Mouse (Mus musculus) olfactory bulb, adult 2 months (tissue): Measurements from ENCODE around the gene Ms4a10. TPM values are rescaled to one million over a fixed set of nuclear protein-coding genes. Genes with fewer than 3 reads are reported as not detected.

Experiments used
- H3K27ac ChIP-seq: fragments of 200-500 bp; 2 replicates; pipeline ENCODE4 v1.5.1; 2012; ENCODE audit warnings: low read depth, low read length; ENCODE audit not compliant: insufficient read depth
- H3K4me1 ChIP-seq: fragments of 200-500 bp; 2 replicates; pipeline ENCODE4 v1.6.1; 2012; ENCODE audit warnings: low read length; ENCODE audit not compliant: control insufficient read depth, insufficient read depth
- H3K4me3 ChIP-seq: fragments of 200-500 bp; 2 replicates; pipeline ENCODE4 v1.5.1; 2012; ENCODE audit warnings: mild to moderate bottlenecking, low read depth, low read length, moderate library complexity; ENCODE audit not compliant: insufficient read depth
- CTCF ChIP-seq: fragments of 200-500 bp; IDR thresholded peaks from 2 replicates; pipeline ENCODE4 v1.5.1; 2012; ENCODE audit warnings: low read depth, mild to moderate bottlenecking, low read length, moderate library complexity; ENCODE audit not compliant: insufficient read depth
- POLR2A ChIP-seq: fragments of 200-500 bp; IDR thresholded peaks from 2 replicates; pipeline ENCODE4 v1.6.1; 2012; ENCODE audit warnings: mild to moderate bottlenecking, low read depth, low read length, moderate library complexity; ENCODE audit not compliant: insufficient read depth
- WGBS: fragments of 180-500 bp; shearing (Covaris S2); methylation state at CpG from one replicate; pipeline ENCODE4 v1.1.7; 2018; 5-methylcytosine and 5-hydroxymethylcytosine counted together
- polyA plus RNA-seq: library from polyadenylated mRNA; stranded (reverse); fragments of >200 nt; gene quantifications from 2 replicates; pipeline ENCODE4 v1.2.4, GENCODE M21; 2012; ENCODE audit warnings: low replicate concordance; ENCODE audit not compliant: missing spikeins, insufficient read depth, insufficient read length

The Ms4a10 gene
- polyA plus RNA-seq, 1 experiment, result not detected

- no peak for TF ChIP-seq POLR2A
- no peak for TF ChIP-seq CTCF
- Histone ChIP-seq H3K4me1 (no peaks in the 10 kb centered on the region), H3K4me3 (no peak overlapping the region), H3K27ac (no peak overlapping the region)
- 92% methylated on average over 2 of the region's 2 CpGs for WGBS
These were observed 43.8 kb downstream of the Ms4a10 start for GRCm38 (mm10) chr19:10930641-10931040.

DNA sequence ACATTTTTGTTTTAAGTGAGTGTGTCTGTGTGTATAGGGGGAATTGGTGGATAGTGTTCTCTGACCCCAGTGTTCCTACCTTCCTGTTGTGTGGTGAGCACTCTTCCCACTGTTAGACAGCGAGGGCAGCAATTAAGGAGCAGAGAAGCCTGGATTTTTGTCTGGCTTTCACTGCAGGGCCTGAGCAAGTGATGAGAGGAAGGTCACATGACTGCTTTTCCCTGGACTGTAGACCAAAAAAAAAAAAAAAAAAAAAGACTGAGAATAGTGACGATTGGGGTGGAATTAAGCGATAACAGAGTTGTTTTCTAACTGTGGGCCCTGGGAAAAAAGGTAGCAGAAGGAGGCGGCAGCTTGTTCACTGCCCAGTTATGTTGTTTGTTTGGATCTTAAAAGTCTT, 47.8 kb downstream of the Ms4a10 start:
- no peaks in the 10 kb centered on the region for H3K4me1 ChIP-seq
- no peak overlapping the region for H3K4me3 ChIP-seq
- H3K27ac ChIP-seq, result no peak overlapping the region
- 35% methylated on average over 4 of the region's 4 CpGs for WGBS
- TF ChIP-seq POLR2A, result no peak
- TF ChIP-seq CTCF, result no peak

DNA sequence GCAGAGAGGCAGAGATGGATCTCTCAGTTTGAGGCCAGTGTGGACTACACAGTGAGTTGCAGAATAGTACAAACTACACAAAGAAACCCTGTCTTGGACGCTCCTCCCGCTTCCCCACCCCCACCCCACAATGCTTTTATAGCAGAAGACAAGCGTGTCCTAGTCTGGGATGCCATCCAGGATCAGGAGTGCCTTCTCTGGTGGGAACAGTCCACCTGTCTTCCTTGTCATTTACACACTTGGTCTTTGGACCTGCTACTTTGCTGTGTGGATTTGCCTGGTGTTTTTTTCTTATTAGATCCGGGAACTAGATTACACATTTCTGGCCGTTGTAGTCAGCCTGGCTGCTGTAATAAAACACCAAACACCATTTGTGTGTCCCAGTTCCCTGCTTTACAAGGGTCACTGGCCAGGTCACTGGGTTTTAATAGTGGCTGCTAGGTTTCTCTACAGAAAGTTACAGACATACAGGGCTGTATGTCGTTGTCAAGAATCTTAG, 48.3 kb downstream of the Ms4a10 start:
- Histone ChIP-seq H3K4me3 (no peak overlapping the region), H3K27ac (no peak overlapping the region), H3K4me1 (no peaks in the 10 kb centered on the region)
- TF ChIP-seq CTCF, result no peak
- no peak for TF ChIP-seq POLR2A
- 30% methylated on average over 6 of the region's 6 CpGs for WGBS

DNA sequence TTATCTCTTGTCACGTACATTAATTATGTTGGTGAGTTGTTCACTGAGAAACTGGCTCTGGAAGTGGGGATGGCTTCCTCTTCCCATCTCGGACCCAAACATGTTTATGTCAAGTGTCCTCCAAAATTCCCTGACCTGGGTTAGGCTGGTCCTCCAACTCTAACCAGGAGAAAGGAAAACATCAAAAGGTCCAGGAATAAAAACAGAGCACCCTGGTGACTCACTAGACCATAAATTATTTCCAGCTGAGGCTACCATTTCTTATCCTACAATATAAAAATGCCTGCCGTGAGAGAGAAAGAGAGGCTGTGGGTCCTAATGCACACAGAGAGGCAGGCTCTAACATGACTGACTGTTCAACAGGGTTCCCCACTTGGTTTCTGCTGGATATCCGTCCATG, 50.2 kb downstream of the Ms4a10 start:
- Histone ChIP-seq H3K4me1 (no peaks in the 10 kb centered on the region), H3K27ac (no peak overlapping the region), H3K4me3 (no peak overlapping the region)
- TF ChIP-seq POLR2A (no peak), CTCF (no peak)
- 66% methylated on average over 4 of the region's 4 CpGs for WGBS

GRCm38 (mm10) chr19:10921058-10921457, 53.4 kb downstream of the Ms4a10 start:
- TF ChIP-seq CTCF (no peak), POLR2A (no peak)
- 67% methylated on average over 3 of the region's 3 CpGs for WGBS
- no peak overlapping the region for H3K27ac ChIP-seq
- H3K4me3 ChIP-seq, result no peak overlapping the region
- H3K4me1 ChIP-seq, result no peaks in the 10 kb centered on the region

- Histone ChIP-seq H3K27ac (no peak within 1 kb of the TSS), H3K4me1 (no peaks in the 10 kb centered on the region), H3K4me3 (no peak within 1 kb of the TSS)
- 76% methylated on average over 2 of the region's 2 CpGs for WGBS
- TF ChIP-seq POLR2A (no peak), CTCF (no peak)
These were observed 53.9 kb downstream of the Ms4a10 start, which contains the start of gene Zp1 for GRCm38 (mm10) chr19:10920532-10920931. TSS of gene Zp1 (minus strand) at chr19:10920632.

DNA sequence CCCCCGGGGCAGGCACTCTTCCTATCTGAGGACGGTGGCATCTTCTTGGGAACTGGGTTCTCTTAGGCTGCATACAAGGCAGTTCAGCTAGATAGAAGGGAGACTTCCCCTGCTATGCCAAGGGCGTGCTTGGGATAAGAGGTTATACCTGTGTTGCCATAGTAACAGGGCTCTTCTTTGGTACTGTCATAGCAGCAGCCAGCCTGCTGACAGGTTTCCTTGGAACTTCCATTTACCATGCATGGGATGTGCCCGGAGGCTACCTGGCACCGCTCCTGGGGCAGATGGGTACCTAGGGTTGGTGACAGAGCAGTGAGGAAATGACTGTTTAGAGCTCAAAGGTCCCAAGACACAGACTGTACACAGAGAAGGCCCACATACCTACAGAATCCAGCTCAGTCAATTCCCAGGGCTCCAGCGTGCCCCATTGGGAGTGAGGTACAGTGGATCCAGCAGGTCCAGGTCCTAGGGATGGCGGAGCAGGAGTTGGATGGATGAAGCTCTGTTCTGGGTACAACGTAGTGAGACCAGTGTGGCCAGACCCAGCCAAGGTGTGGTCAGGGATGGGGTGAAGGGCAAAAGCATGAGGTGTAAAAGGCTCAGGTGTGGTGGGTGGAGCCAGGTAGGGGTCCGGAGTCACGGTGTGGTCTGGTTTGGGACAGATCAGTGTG, 56.0 kb downstream of the Ms4a10 start:
- Histone ChIP-seq H3K4me1 (no peaks in the 10 kb centered on the region), H3K4me3 (no peak overlapping the region), H3K27ac (no peak overlapping the region)
- 86% methylated on average over 10 of the region's 10 CpGs for WGBS
- TF ChIP-seq CTCF (no peak), POLR2A (no peak)

DNA sequence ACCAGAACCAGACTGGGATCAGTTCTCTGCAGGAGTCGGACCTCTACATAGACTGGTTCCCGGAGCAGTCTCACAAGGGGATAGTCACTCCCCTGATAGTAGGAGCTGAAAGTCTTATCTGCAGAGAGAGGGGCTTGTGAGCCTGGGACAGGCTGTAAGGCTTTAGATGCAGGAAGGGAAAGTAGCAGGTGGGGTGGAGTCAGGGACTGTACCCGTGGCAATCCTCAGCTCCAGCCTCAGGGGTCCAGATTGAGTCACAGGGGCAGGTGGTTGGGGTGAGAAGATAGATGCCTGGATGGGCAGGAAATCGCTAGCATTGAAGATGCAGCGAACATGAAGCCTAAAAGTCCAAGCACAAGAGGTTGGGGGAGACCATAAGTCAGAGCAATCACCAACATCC, 58.0 kb downstream of the Ms4a10 start:
- TF ChIP-seq POLR2A (no peak), CTCF (no peak)
- H3K27ac ChIP-seq, result no peak overlapping the region
- H3K4me3 ChIP-seq, result no peak overlapping the region
- 0 out of 2 replicates have a peak, but pooled peaks cover under 1% of the 10 kb centered on the region for H3K4me1 ChIP-seq
- WGBS, result 72% methylated on average over 5 of the region's 5 CpGs

DNA sequence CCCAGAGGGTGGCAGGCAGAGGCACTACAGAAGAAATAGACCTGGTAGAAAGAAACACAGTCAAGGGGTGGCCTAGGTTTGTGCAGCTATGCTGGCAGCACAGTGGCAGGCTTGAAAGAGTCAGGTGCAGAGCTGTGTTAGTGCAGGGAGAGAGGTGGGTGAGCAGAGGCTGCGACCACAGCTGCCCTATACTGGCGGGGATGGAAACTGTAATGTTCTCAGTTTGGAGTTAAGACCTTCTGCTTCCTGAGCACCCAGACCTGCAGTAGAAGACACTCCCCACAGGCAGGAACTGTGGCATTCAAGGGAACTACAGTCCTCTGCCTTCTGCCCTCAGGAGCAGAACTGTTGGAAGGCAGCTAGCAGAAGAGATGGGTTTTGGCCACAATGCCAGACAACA, 59.6 kb downstream of the Ms4a10 start:
- no peak overlapping the region for H3K4me3 ChIP-seq
- peaks cover 4% of the 10 kb centered on the region; the same call in 1 of the 2 replicates for H3K4me1 ChIP-seq
- TF ChIP-seq CTCF (no peak), POLR2A (no peak)
- no peak overlapping the region for H3K27ac ChIP-seq
- WGBS, result 78% methylated on average over 2 of the region's 2 CpGs
